In genomic region chr5:134183162-134183561, GRCm38 (mm10) we compare ENCODE assay signal across 9 mouse cellular contexts. TPM values are rescaled to one million over a fixed set of nuclear protein-coding genes. Genes with fewer than 3 reads are reported as not detected.
DNase-seq lines count a peak whose midpoint lies in the region; ATAC-seq lines count a peak whose summit lies in the region.
"Had no signal": no experiment of that assay in that cellular context is flagged by ENCODE, and none has a peak within 500 bp of the region (broad histone marks: within the 10 kb centered on the region; RNA-seq: fewer than 3 reads in every experiment).

No protein-coding gene starts in this region.

- 49% methylated on average over 7 of the region's 7 CpGs for WGBS in heart, embryonic 13.5 days
- WGBS in heart, embryonic 16.5 days, result 49% methylated on average over 7 of the region's 7 CpGs
- WGBS in midbrain, embryonic 10.5 days, result 63% methylated on average over 7 of the region's 7 CpGs

- H3K9ac ChIP-seq in heart, embryonic 13.5 days, result peak overlapping the region; percentile 93
- peak overlapping the region; percentile 90 for H3K9ac ChIP-seq in heart, embryonic 16.5 days (ENCODE audit: low read length)

- H3K4me3 ChIP-seq in heart, embryonic 13.5 days, result peak overlapping the region; percentile 86
- H3K4me3 ChIP-seq in heart, embryonic 16.5 days (ENCODE audit: low read length), result peak overlapping the region; percentile 84
- peak overlapping the region; percentile 79 for H3K4me3 ChIP-seq in midbrain, embryonic 10.5 days

- no peak for ATAC-seq in heart, embryonic 13.5 days (ENCODE audit: extremely low read depth, insufficient number of reproducible peaks, low FRiP score, low TSS enrichment)
- ATAC-seq in heart, embryonic 16.5 days (replicated peaks; ENCODE audit: extremely low read depth, insufficient read depth, low FRiP score), result no peak

- no peak for DNase-seq in heart, postnatal 4 days
- peak; percentile 47 for DNase-seq in MEL-GATA-1-ER (ENCODE audit: extremely low read depth, low read depth)
- DNase-seq in midbrain, embryonic 10.5 days (ENCODE audit: low spot score), result no peak
- no peak for DNase-seq in adrenal gland, postnatal 25 days
- DNase-seq in layer of hippocampus, adult 11-12 months (ENCODE audit: low spot score), result no peak
- no peak for DNase-seq in gastrocnemius, postnatal 14 days

- peak overlapping the region; percentile 93 for H3K27ac ChIP-seq in heart, embryonic 13.5 days (replicated peaks)
- H3K27ac ChIP-seq in heart, embryonic 16.5 days (ENCODE audit: low read length), result peak overlapping the region; percentile 93
- H3K27ac ChIP-seq in midbrain, embryonic 10.5 days (replicated peaks), result peak overlapping the region; percentile 99

- H3K36me3 ChIP-seq in heart, embryonic 13.5 days, result no peaks in the 10 kb centered on the region
- no peaks in the 10 kb centered on the region for H3K36me3 ChIP-seq in heart, embryonic 16.5 days (ENCODE audit: control insufficient read depth, insufficient read depth)
- H3K36me3 ChIP-seq in midbrain, embryonic 10.5 days, result no peaks in the 10 kb centered on the region

- H3K27me3 ChIP-seq in heart, embryonic 13.5 days (replicated peaks), result no peaks in the 10 kb centered on the region
- H3K27me3 ChIP-seq in heart, embryonic 16.5 days (ENCODE audit: control insufficient read depth, insufficient read depth, low read length), result no peaks in the 10 kb centered on the region
- no peaks in the 10 kb centered on the region for H3K27me3 ChIP-seq in midbrain, embryonic 10.5 days (ENCODE audit: low read depth, poor library complexity, severe bottlenecking)
- H3K27me3 ChIP-seq: Patski had no signal

- H3K9me3 ChIP-seq in heart, embryonic 13.5 days, result peaks cover 3% of the 10 kb centered on the region; the same call in 1 of the 2 replicates
- peaks cover 4% of the 10 kb centered on the region; the same call in 1 of the 2 replicates for H3K9me3 ChIP-seq in heart, embryonic 16.5 days (replicated peaks; ENCODE audit: control insufficient read depth, low read length)
- no peaks in the 10 kb centered on the region for H3K9me3 ChIP-seq in midbrain, embryonic 10.5 days (replicated peaks)

- H3K4me1 ChIP-seq in heart, embryonic 13.5 days, result peaks cover 18% of the 10 kb centered on the region
- peaks cover 18% of the 10 kb centered on the region for H3K4me1 ChIP-seq in heart, embryonic 16.5 days (ENCODE audit: control insufficient read depth, insufficient read depth, low read length)
- H3K4me1 ChIP-seq in midbrain, embryonic 10.5 days, result peaks cover 19% of the 10 kb centered on the region

- H3K4me2 ChIP-seq in heart, embryonic 13.5 days, result peak overlapping the region; percentile 89
- H3K4me2 ChIP-seq in heart, embryonic 16.5 days (ENCODE audit: low read depth, low read length), result peak overlapping the region; percentile 93

- intact Hi-C loops in gastrocnemius, postnatal 14 days (cut with DNase I; ENCODE audit: low total_unique reads), result no loop called here

RNA-seq across cellular contexts. Expression of gene Gtf2ird2, which starts 0.7 kb away (rescaled TPM):
- polyA plus RNA-seq in heart, embryonic 13.5 days (2015; fragmentation: Nextera tagmentation; extraction: Ambion mirVana), result 5.8 and 6.3 TPM in 2 replicates
- total RNA-seq in heart, postnatal 4 days (2021), result 1 to 10 TPM; 6.9 to 9.3 TPM
- 5.0 and 6.7 TPM in 2 replicates for polyA plus RNA-seq in heart, embryonic 16.5 days (2015; fragmentation: Nextera tagmentation; extraction: Ambion mirVana)
- 7.1 and 8.9 TPM in 2 replicates for polyA plus RNA-seq in midbrain, embryonic 10.5 days (2016; fragmentation: Nextera tagmentation; extraction: Ambion mirVana)
- total RNA-seq in adrenal gland, postnatal 25 days (2021), result 10.4 and 13.7 TPM in 2 replicates
- 1 to 10 TPM; 4.8 to 5.4 TPM for total RNA-seq in gastrocnemius, postnatal 14 days (2021)

RNA-seq across cellular contexts. Expression of gene Rcc1l, which starts 6.6 kb away (rescaled TPM):
- polyA plus RNA-seq in heart, embryonic 13.5 days (2015; fragmentation: Nextera tagmentation; extraction: Ambion mirVana), result 24.3 and 25.4 TPM in 2 replicates
- total RNA-seq in heart, postnatal 4 days (2021), result 10 to 100 TPM; 26.9 to 30.6 TPM
- polyA plus RNA-seq in heart, embryonic 16.5 days (2015; fragmentation: Nextera tagmentation; extraction: Ambion mirVana), result 23.1 and 25.1 TPM in 2 replicates
- polyA plus RNA-seq in midbrain, embryonic 10.5 days (2016; fragmentation: Nextera tagmentation; extraction: Ambion mirVana), result 35.9 and 38.0 TPM in 2 replicates
- 25.4 and 29.6 TPM in 2 replicates for total RNA-seq in adrenal gland, postnatal 25 days (2021)
- 10 to 100 TPM; 13.9 to 18.3 TPM for total RNA-seq in gastrocnemius, postnatal 14 days (2021)

RNA-seq across cellular contexts. Expression of gene Ncf1, which starts 46.3 kb away (rescaled TPM):
- polyA plus RNA-seq in heart, embryonic 13.5 days (2015; fragmentation: Nextera tagmentation; extraction: Ambion mirVana), result 2.7 and 3.1 TPM in 2 replicates
- total RNA-seq in heart, postnatal 4 days (2021), result 1 to 10 TPM; 2.1 to 2.5 TPM
- 3.0 and 3.5 TPM in 2 replicates for polyA plus RNA-seq in heart, embryonic 16.5 days (2015; fragmentation: Nextera tagmentation; extraction: Ambion mirVana)
- 2.6 and 2.7 TPM in 2 replicates for polyA plus RNA-seq in midbrain, embryonic 10.5 days (2016; fragmentation: Nextera tagmentation; extraction: Ambion mirVana)
- 3.9 TPM in 2 replicates for total RNA-seq in adrenal gland, postnatal 25 days (2021)
- total RNA-seq in gastrocnemius, postnatal 14 days (2021), result 1 to 10 TPM; 2.6 to 4.2 TPM
